Comparison of ENCODE assay signal across 8 mouse cellular contexts in the genomic region with DNA sequence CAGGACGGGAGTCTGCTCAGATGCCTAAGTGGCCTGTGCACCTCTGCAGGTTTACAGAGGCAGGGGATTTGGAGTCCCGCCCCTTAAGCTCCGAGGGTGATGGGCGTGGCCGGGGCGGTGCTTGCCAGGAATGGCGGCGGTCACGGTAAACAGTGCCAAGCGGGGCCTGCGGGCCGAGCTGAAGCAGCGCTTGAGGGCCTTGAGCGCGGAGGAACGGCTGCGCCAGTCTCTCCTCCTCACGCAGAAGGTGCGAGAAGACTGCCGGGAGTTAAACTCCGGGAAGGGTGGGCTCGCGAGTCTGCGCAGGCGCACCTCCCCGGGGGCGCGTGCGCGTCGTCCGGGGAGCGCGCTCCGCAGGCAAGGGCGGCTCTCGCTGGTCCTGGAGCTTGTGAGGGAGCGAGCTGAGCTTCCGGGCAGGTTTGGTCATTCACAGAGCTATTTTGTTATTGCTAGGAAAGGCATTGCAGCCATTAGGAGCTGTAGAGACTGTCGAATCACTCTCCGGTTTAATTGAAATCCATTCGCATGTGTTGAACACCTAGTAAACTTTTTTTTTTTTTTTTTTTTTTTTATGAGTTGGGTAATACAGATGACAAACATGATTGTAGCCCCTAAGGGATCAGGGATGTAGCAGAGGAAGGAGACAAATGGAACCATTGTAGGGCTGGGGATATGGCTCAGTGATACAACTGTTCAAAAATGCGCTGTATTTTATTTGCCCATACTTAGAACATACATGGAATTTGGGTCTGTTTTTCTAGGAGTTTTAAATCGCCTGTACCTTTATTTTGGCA. TPM values are rescaled to one million over a fixed set of nuclear protein-coding genes. Genes with fewer than 3 reads are reported as not detected.
DNase-seq lines count a peak whose midpoint lies in the region; ATAC-seq and TF ChIP-seq lines count a peak whose summit lies in the region.
"Not testable (repeated sequence)": the region's sequence is repeated elsewhere in the genome, so short reads cannot be mapped to it uniquely, and the experiment has no call there.

No protein-coding gene starts in this region.

- not testable (repeated sequence) for H3K9me3 ChIP-seq in liver, embryonic 16.5 days (replicated peaks; ENCODE audit: control insufficient read depth, low read length); neural tube, embryonic 12.5 days

- H3K4me3 ChIP-seq in liver, embryonic 16.5 days (ENCODE audit: low read depth, low read length), result peak overlapping the region; percentile 44
- H3K4me3 ChIP-seq in neural tube, embryonic 12.5 days, result peak overlapping the region; percentile 27; the same call in 1 of the 2 replicates
- H3K4me3 ChIP-seq in testis, adult 2 months (ENCODE audit: control insufficient read depth, low read depth, low read length), result peak overlapping the region; percentile 68

- peak; percentile 91 for ATAC-seq in liver, embryonic 16.5 days (ENCODE audit: low read depth)
- peak; percentile 96 for ATAC-seq in neural tube, embryonic 12.5 days (ENCODE audit: low FRiP score, low read depth)

- TF ChIP-seq CTCF in testis, adult 2 months (IDR thresholded peaks at IDR 0.05; ENCODE audit: control insufficient read depth, insufficient read depth, insufficient replicate concordance, low read depth, low read length), result not testable (repeated sequence)

- H3K27me3 ChIP-seq in liver, embryonic 16.5 days (ENCODE audit: control insufficient read depth, insufficient read depth, low read depth, low read length); neural tube, embryonic 12.5 days (replicated peaks); testis, adult 2 months (ENCODE audit: control insufficient read depth, insufficient read depth, low read length): not testable (repeated sequence)

- peak; percentile 2 for DNase-seq in ES-CJ7 (ENCODE audit: low read depth, low spot score)
- peak; percentile 92 for DNase-seq in cerebellum, adult 8-10 months
- DNase-seq in frontal cortex, adult 2 months (ENCODE audit: extremely low spot score in 1 of 2, low spot score in 1 of 2), result peak; percentile 97
- peak; percentile 87 for DNase-seq in heart, postnatal 4 days
- DNase-seq in layer of hippocampus, adult 18-20 months (ENCODE audit: low spot score in 2 of 2), result peak; percentile 95 to 96

- not testable (repeated sequence) for H3K4me1 ChIP-seq in liver, embryonic 16.5 days (ENCODE audit: control insufficient read depth, low read depth, low read length); neural tube, embryonic 12.5 days; testis, adult 2 months (ENCODE audit: control insufficient read depth, insufficient read depth, low read length)

- H3K27ac ChIP-seq in liver, embryonic 16.5 days (ENCODE audit: low read length); neural tube, embryonic 12.5 days: not testable (repeated sequence)
- peak overlapping the region; percentile 74; the same call in 1 of the 2 replicates for H3K27ac ChIP-seq in testis, adult 2 months (ENCODE audit: control insufficient read depth, insufficient read depth, low read depth, low read length)

- peak; percentile 26; the same call in 1 of the 2 replicates for TF ChIP-seq POLR2A in testis, adult 2 months (IDR thresholded peaks at IDR 0.05; ENCODE audit: control insufficient read depth, low read depth, low read length)

- not testable (repeated sequence) for H3K9ac ChIP-seq in liver, embryonic 16.5 days (ENCODE audit: low read depth, low read length); neural tube, embryonic 12.5 days

- not testable (repeated sequence) for H3K36me3 ChIP-seq in liver, embryonic 16.5 days (ENCODE audit: control insufficient read depth, insufficient read depth); neural tube, embryonic 12.5 days; testis, adult 2 months (ENCODE audit: control insufficient read depth, insufficient read depth, low read length)

- WGBS in liver, embryonic 16.5 days (ENCODE audit: insufficient replicate concordance), result 2% methylated on average over 19 of the region's 44 CpGs
- WGBS in neural tube, embryonic 12.5 days, result 4% methylated on average over 20 of the region's 44 CpGs

- peak overlapping the region; percentile 41 for H3K4me2 ChIP-seq in liver, embryonic 16.5 days (ENCODE audit: low read depth, low read length)
- H3K4me2 ChIP-seq in neural tube, embryonic 12.5 days (replicated peaks), result peak overlapping the region; percentile 42

RNA-seq across cellular contexts. Expression of a gene that starts 0.8 kb away (rescaled TPM):
- 13.9 and 14.6 TPM in 2 replicates for polyA plus RNA-seq in frontal cortex, adult 2 months (2012; rRNA removed)
- 10 to 100 TPM; 18.9 to 19.4 TPM for total RNA-seq in heart, postnatal 4 days (2021)
- 10 to 100 TPM; 32.4 to 41.5 TPM for total RNA-seq in layer of hippocampus, adult 18-20 months (2021)
- 15.4 and 17.5 TPM in 2 replicates for polyA plus RNA-seq in liver, embryonic 16.5 days (2015; fragmentation: Nextera tagmentation; extraction: Ambion mirVana)
- polyA plus RNA-seq in neural tube, embryonic 12.5 days (2016; fragmentation: Nextera tagmentation; extraction: Ambion mirVana), result 17.1 and 18.0 TPM in 2 replicates
- 3.5 and 3.8 TPM in 2 replicates for polyA plus RNA-seq in testis, adult 2 months (2012; rRNA removed)

RNA-seq across cellular contexts. Expression of a gene that starts 12.1 kb away (rescaled TPM):
- not detected in 2 replicates for polyA plus RNA-seq in frontal cortex, adult 2 months (2012; rRNA removed)
- total RNA-seq in heart, postnatal 4 days (2021), result 1 to 10 TPM in 1 of 2 experiments, under 1 TPM in 1; 0.59 to 1.5 TPM
- not detected for total RNA-seq in layer of hippocampus, adult 18-20 months (2021)
- polyA plus RNA-seq in liver, embryonic 16.5 days (2015; fragmentation: Nextera tagmentation; extraction: Ambion mirVana), result not detected in 2 replicates
- polyA plus RNA-seq in neural tube, embryonic 12.5 days (2016; fragmentation: Nextera tagmentation; extraction: Ambion mirVana), result 0.70 TPM in 1 of 2 replicates, not detected in the other
- polyA plus RNA-seq in testis, adult 2 months (2012; rRNA removed), result not detected in 2 replicates

RNA-seq across cellular contexts. Expression of a gene that starts 12.3 kb away (rescaled TPM):
- 2.4 and 2.9 TPM in 2 replicates for polyA plus RNA-seq in frontal cortex, adult 2 months (2012; rRNA removed)
- total RNA-seq in heart, postnatal 4 days (2021), result under 1 TPM in 1 of 2 experiments, not detected in 1; 0.88 TPM
- 1 to 10 TPM in 1 of 2 experiments, not detected in 1; 1.1 TPM for total RNA-seq in layer of hippocampus, adult 18-20 months (2021)
- 1.4 and 1.5 TPM in 2 replicates for polyA plus RNA-seq in liver, embryonic 16.5 days (2015; fragmentation: Nextera tagmentation; extraction: Ambion mirVana)
- polyA plus RNA-seq in neural tube, embryonic 12.5 days (2016; fragmentation: Nextera tagmentation; extraction: Ambion mirVana), result 1.0 TPM in 1 of 2 replicates, not detected in the other
- polyA plus RNA-seq in testis, adult 2 months (2012; rRNA removed), result 0.25 TPM in 1 of 2 replicates, not detected in the other

Comparison
In these comparisons a context has a peak if more than half of its experiments do, and no peak if none do; other contexts are left out.
1. DNase-seq: peak in every context shown above with its lines; median percentile 97 in frontal cortex, adult 2 months; 96 in layer of hippocampus, adult 18-20 months; 92 in cerebellum, adult 8-10 months; 87 in heart, postnatal 4 days; 2 in ES-CJ7.